Mouse (Mus musculus) embryonic facial prominence, embryonic 10.5 days (tissue): ENCODE data around the gene Exosc6. TPM values are rescaled to one million over a fixed set of nuclear protein-coding genes. Genes with fewer than 3 reads are reported as not detected.

ENCODE experiments used
- DNase-seq: peaks from one replicate; pipeline ENCODE4 v3.0.0-alpha.2; 2017; ENCODE audit warnings: low spot score
- H3K27ac ChIP-seq: fragments of 300-500 bp; sonication (generic); replicated peaks from 2 replicates; pipeline ENCODE4 v1.5.1; 2016; ENCODE audit warnings: mild to moderate bottlenecking
- H3K27me3 ChIP-seq: fragments of 300-500 bp; sonication (generic); replicated peaks from 2 replicates; pipeline ENCODE4 v1.6.1; 2016; ENCODE audit warnings: low read depth, mild to moderate bottlenecking; ENCODE audit not compliant: poor library complexity, severe bottlenecking
- H3K36me3 ChIP-seq: fragments of 300-500 bp; sonication (generic); replicated peaks from 2 replicates; pipeline ENCODE4 v1.6.1; 2016; ENCODE audit warnings: mild to moderate bottlenecking, moderate library complexity
- H3K4me1 ChIP-seq: fragments of 300-500 bp; sonication (generic); 2 replicates; pipeline ENCODE4 v1.6.1; 2016
- H3K4me3 ChIP-seq: fragments of 300-500 bp; sonication (generic); 2 replicates; pipeline ENCODE4 v1.5.1; 2016; ENCODE audit warnings: mild to moderate bottlenecking, moderate library complexity
- H3K9me3 ChIP-seq: fragments of 300-500 bp; sonication (generic); 2 replicates; pipeline ENCODE4 v1.6.1; 2016; ENCODE audit warnings: mild to moderate bottlenecking
- WGBS: fragments of 180-500 bp; shearing (Covaris S2); methylation state at CpG from one replicate; pipeline ENCODE4 v1.1.7; 2016; 5-methylcytosine and 5-hydroxymethylcytosine counted together
- polyA plus RNA-seq: library from polyadenylated mRNA; unstranded; fragments of >200 nt; fragmentation: Nextera tagmentation; extraction: Ambion mirVana; gene quantifications from 2 replicates; pipeline ENCODE4 v1.2.1, GENCODE M21; 2016

Gene Exosc6
- polyA plus RNA-seq, 1 experiment from 2014 or later, result 20.1 TPM

- H3K27ac ChIP-seq, result no peak overlapping the region
- 53% methylated on average over 2 of the region's 2 CpGs for WGBS
- H3K4me1 ChIP-seq, result no peaks in the 10 kb centered on the region
- no peak for DNase-seq
- peaks cover 100% of the 10 kb centered on the region for H3K36me3 ChIP-seq
- H3K9me3 ChIP-seq, result no peaks in the 10 kb centered on the region
- H3K27me3 ChIP-seq, result no peaks in the 10 kb centered on the region
- H3K4me3 ChIP-seq, result no peak overlapping the region
Observed at GRCm38 (mm10) chr8:111044003-111044734, 12.0 kb upstream of the Exosc6 start.

DNA sequence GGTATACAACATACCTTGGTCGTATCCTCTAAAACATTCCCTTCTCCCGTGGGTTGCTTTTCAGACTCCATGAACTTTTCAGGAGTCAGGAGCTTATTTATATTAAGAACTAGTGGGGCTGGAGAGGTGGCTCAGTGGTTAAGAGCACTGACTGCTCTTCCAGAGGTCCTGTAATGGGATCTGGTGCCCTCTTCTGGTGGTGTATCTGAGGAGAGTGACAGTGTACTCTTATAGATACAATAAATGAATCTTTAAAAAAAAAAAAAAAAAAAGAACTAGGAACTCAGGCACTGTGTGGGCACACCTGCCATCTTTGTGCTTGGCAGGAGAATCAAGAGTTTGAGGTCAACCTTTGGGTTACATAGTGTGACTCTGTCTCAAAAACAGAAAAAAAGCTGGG, 7.4 kb upstream of the Exosc6 start:
- 94% methylated on average over 2 of the region's 2 CpGs for WGBS
- Histone ChIP-seq H3K9me3 (no peaks in the 10 kb centered on the region), H3K36me3 (peaks cover 100% of the 10 kb centered on the region), H3K27me3 (no peaks in the 10 kb centered on the region), H3K4me3 (no peak overlapping the region), H3K27ac (no peak overlapping the region), H3K4me1 (no peaks in the 10 kb centered on the region)
- no peak for DNase-seq

DNA sequence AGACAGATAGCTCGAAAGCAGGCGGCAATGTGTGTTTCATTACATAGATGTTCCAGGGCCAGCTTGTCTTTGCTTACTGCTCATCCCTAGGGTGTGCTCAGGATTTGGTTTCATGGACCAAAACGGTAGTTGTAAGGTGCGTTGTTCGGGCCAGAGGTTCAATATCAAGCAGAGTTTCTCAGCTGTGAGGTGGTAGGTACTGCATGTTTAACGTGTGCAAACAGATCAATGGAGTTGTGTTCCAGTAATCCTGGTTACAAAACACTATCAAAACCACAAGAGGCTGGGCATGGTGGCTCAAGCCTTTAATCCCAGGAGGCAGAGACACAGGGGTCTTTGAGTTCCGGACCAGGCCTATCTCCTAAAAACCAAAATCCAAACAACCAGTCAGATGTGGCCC, 7.0 kb upstream of the Exosc6 start:
- H3K4me1 ChIP-seq, result no peaks in the 10 kb centered on the region
- H3K9me3 ChIP-seq, result no peaks in the 10 kb centered on the region
- H3K27me3 ChIP-seq, result no peaks in the 10 kb centered on the region
- no peak overlapping the region for H3K27ac ChIP-seq
- WGBS, result 95% methylated on average over 7 of the region's 7 CpGs
- no peak overlapping the region for H3K4me3 ChIP-seq
- H3K36me3 ChIP-seq, result peaks cover 100% of the 10 kb centered on the region
- no peak for DNase-seq

- 96% methylated on average over 12 of the region's 12 CpGs for WGBS
- peaks cover 89% of the 10 kb centered on the region for H3K36me3 ChIP-seq
- H3K27me3 ChIP-seq, result no peaks in the 10 kb centered on the region
Observed at GRCm38 (mm10) chr8:111053827-111054518, 2.2 kb upstream of the Exosc6 start.

DNA sequence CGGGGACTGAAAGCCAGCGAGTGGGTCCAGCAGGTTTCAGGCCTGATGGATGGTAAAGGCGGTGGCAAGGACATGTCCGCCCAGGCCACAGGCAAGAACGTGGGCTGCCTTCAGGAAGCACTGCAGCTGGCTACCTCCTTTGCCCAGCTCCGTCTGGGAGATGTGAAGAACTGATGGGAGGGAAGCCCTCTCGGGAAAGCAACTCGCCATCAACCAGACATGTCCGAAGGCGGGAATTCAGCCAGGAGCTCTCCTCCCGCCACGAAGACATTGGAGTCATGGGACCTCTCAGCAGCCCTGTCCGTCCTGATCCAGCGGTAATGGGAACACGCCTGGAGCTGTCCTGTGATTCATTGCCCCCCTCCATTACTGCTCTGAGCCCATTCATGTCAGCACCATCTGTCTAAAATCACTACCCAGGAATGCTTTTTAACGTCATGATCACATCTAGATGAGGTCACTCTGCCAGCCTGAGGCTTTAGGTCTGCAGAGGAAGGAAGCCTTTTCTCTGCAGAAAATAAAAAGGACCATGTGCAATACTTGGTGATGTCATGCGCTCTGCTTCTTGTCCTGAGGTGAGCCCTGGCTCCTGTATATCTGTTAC, 1.0 kb upstream of the Exosc6 start:
- no peaks in the 10 kb centered on the region for H3K9me3 ChIP-seq
- WGBS, result 93% methylated on average over 17 of the region's 17 CpGs
- H3K4me1 ChIP-seq, result peaks cover 31% of the 10 kb centered on the region
- H3K27ac ChIP-seq, result no peak overlapping the region
- H3K27me3 ChIP-seq, result no peaks in the 10 kb centered on the region
- H3K36me3 ChIP-seq, result peaks cover 80% of the 10 kb centered on the region
- H3K4me3 ChIP-seq, result no peak overlapping the region
- no peak for DNase-seq

More at GRCm38 (mm10) chr8:111053827-111054518, 2.2 kb upstream of the Exosc6 start:
- Histone ChIP-seq H3K4me1 (peaks cover 19% of the 10 kb centered on the region), H3K27ac (no peak overlapping the region), H3K9me3 (no peaks in the 10 kb centered on the region), H3K4me3 (no peak overlapping the region)
- no peak for DNase-seq

DNA sequence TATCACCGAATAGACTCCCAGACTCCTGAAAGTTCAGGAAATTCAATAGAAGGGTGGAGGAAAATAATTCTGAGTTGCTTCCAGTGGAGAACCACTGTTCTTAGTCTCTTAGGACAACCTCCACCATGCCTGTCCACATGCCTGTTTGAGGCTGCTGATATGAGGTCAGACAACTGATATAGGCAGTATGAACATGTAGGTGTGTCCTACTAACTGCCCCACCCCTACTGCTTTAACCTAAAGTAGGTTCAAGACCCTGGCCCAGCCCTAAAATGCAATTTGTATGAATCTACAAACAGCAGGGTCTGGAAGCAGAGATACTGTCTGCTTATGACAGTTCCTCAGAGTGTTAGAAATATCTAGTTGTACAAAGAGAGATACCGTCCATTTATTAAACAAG, 478 bp upstream of the Exosc6 start:
- 0 out of 2 replicates have a peak, but pooled peaks cover under 1% of the 10 kb centered on the region for H3K27me3 ChIP-seq
- H3K27ac ChIP-seq, result no peak overlapping the region
- DNase-seq, result no peak
- WGBS, result 69% methylated on average over 2 of the region's 2 CpGs
- H3K9me3 ChIP-seq, result no peaks in the 10 kb centered on the region
- H3K4me1 ChIP-seq, result peaks cover 36% of the 10 kb centered on the region
- peaks cover 75% of the 10 kb centered on the region for H3K36me3 ChIP-seq
- peak overlapping the region; percentile 96 for H3K4me3 ChIP-seq

DNA sequence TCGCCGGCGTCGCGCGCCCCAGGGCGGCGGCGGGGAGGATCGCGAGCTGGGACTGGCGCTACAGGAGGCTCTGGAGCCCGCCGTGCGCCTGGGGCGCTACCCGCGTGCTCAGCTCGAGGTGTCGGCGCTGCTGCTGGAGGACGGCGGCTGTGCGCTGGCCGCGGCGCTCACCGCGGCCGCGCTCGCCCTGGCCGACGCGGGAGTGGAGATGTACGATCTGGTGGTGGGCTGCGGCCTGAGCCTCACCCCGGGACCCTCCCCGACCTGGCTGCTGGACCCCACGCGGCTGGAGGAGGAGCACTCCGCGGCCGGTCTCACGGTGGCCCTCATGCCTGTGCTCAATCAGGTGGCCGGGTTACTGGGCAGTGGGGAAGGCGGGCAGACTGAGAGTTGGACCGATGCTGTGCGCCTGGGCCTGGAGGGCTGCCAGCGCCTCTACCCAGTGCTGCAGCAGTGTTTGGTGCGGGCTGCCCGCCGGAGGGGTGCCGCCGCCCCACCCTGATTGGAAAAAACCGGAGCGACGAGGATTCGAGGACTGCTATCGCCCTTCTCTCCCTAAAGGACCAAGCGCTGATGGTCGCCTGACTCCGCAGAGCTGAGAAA, 653 bp downstream of the Exosc6 start:
- Histone ChIP-seq H3K4me3 (peak overlapping the region; percentile 96), H3K27me3 (0 out of 2 replicates have a peak, but pooled peaks cover 5% of the 10 kb centered on the region), H3K4me1 (peaks cover 47% of the 10 kb centered on the region), H3K36me3 (peaks cover 66% of the 10 kb centered on the region), H3K9me3 (no peaks in the 10 kb centered on the region), H3K27ac (peak overlapping the region; percentile 94)
- WGBS, result under 1% methylated on average over 63 of the region's 63 CpGs
- no peak for DNase-seq

DNA sequence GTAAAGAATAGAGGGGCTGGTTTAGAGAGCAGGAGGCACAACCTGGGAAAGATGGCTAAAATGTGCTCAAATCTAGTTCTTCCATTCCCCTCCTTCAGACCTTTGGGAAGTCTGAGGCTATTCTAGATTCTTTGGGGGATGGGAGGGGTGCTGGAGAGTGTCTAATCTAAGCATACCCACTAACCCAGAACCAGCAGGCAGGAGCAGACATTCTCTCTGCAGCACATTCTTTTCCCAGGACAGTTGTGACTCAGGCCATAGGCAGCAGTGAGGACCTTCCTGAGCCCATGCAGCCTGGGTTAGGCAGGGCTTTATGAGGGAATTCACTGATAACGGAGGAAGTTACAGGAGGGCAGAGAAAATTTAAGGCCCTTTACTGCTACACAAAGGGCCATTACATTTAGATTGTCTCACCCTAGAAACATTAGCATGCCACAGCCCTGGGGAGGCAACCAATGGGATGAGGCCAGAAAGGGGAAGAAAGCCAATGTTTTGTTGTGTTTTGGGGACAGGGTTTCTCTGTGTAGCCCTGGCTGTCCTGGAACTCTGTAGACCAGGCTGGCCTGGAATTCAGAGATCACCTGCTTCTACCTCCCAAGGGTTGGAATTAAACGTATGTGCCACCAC, 2.9 kb downstream of the Exosc6 start:
- Histone ChIP-seq H3K9me3 (no peaks in the 10 kb centered on the region), H3K4me3 (0 out of 2 replicates have a peak overlapping the region, but pooled peaks have one; percentile 11), H3K4me1 (peaks cover 59% of the 10 kb centered on the region), H3K27me3 (0 out of 2 replicates have a peak, but pooled peaks cover 5% of the 10 kb centered on the region), H3K36me3 (peaks cover 43% of the 10 kb centered on the region), H3K27ac (no peak overlapping the region)
- WGBS, result 64% methylated on average over 2 of the region's 2 CpGs
- no peak for DNase-seq

DNA sequence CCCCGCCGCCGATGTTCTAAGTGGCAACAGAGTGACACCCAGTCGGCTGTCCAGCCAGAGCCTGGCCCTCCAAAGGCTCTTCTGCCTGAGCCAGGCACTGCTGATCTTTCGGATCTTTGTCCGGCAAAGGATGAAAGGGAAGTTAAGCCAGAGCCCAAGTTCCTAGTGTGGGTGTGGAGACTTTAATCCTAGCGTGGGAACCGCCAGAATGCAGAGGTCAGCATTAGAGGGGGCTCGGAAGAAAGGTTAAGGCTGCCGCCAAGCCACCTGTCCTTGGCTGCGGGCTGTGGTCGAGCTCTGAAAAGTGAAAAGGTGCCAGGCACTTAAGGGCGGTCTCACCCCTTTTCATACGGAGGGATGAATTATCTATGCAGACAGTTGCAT, 5.5 kb downstream of the Exosc6 start:
- H3K4me3 ChIP-seq, result peak overlapping the region; percentile 75
- no peaks in the 10 kb centered on the region for H3K9me3 ChIP-seq
- WGBS, result 0% methylated on average over 14 of the region's 14 CpGs
- peaks cover 25% of the 10 kb centered on the region for H3K36me3 ChIP-seq
- peaks cover 59% of the 10 kb centered on the region for H3K4me1 ChIP-seq
- H3K27me3 ChIP-seq, result 0 out of 2 replicates have a peak, but pooled peaks cover 8% of the 10 kb centered on the region
- H3K27ac ChIP-seq, result peak overlapping the region; percentile 83
- no peak for DNase-seq

- WGBS, result under 1% methylated on average over 27 of the region's 27 CpGs
Observed at GRCm38 (mm10) chr8:111062072-111062757, 6.1 kb downstream of the Exosc6 start.

DNA sequence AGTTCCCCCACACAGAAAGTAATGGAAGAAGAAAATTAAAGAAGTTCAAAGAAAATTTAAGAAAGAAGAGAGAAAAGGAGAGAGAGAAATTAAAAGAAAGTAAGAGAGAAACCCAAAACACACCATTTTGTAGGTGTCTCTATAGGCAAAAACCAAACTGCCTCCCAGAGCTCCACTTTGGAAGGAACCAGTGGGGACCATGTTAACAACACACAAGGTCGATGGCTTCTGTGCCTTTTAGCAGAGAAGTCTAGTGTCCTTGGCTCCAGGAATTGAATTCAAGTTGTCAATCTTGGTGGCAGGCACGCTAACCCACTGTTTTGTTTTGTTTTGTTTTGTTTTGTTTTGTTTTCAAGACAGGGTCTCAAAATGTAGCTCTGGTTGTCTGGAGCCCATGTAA, 6.8 kb downstream of the Exosc6 start:
- Histone ChIP-seq H3K9me3 (no peaks in the 10 kb centered on the region), H3K36me3 (peaks cover 16% of the 10 kb centered on the region), H3K27ac (no peak overlapping the region; the same call in 1 of the 2 replicates), H3K4me1 (peaks cover 47% of the 10 kb centered on the region), H3K27me3 (0 out of 2 replicates have a peak, but pooled peaks cover 8% of the 10 kb centered on the region), H3K4me3 (peak overlapping the region; percentile 75)
- no peak for DNase-seq
- 49% methylated on average over 2 of the region's 2 CpGs for WGBS

More at GRCm38 (mm10) chr8:111062072-111062757, 6.1 kb downstream of the Exosc6 start:
- Histone ChIP-seq H3K27me3 (0 out of 2 replicates have a peak, but pooled peaks cover 8% of the 10 kb centered on the region), H3K4me3 (peak overlapping the region; percentile 75), H3K4me1 (peaks cover 54% of the 10 kb centered on the region), H3K9me3 (no peaks in the 10 kb centered on the region), H3K36me3 (peaks cover 23% of the 10 kb centered on the region), H3K27ac (peak overlapping the region; percentile 83)
- peak; percentile 92 for DNase-seq
